ENCODE assay signal across 8 mouse cellular contexts in the genomic region with DNA sequence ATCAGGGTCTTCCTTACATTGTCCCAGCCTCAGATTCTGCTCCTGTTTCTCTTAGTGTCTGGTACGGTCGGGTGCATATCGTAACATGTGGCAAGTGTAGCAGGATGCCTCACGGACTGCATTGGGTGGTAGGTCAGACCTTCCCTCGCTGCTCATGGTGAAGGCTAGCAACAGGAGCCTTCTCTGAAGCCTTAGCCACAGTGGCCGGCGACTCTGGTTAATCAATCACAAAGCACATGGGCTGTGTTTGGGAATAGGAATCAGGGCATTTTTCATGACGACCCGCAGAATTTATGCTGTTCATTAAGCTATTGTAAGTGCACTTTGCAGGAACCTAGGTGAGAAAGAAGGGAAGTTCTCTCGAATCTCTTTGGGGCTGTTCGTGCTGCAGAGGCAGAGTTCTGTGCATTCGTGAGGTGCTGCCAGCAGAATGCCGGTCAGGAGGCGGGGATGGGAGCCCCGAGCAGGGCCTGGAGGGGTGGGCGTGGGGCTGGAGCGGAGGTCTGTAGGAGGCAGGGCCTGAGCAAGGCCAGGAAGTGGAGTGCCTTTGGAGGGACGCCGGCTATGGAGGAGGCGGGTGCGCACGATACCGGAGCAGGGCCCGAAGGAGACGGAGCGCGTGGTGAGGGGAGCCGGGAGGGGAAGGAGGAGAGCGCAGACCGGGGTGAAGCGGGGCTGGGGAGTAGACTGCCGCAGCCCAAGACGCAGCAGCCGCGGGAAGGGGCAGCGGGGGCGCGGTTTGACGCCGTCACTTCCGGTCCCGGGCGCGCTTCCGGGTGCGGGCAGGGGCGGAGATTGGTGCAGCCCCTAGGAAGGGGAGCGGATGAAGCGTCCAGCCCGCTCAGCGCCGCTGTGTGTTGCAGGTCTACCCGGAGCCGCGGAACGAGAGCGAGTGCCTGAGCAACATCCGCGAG. TPM values are rescaled to one million over a fixed set of nuclear protein-coding genes. Genes with fewer than 3 reads are reported as not detected.
DNase-seq lines count a peak whose midpoint lies in the region; ATAC-seq and TF ChIP-seq lines count a peak whose summit lies in the region.

No protein-coding gene starts in this region.

- 3% methylated on average over 59 of the region's 59 CpGs for WGBS in forebrain, embryonic 16.5 days
- WGBS in lung, adult 2 months, result 2% methylated on average over 59 of the region's 59 CpGs
- 3% methylated on average over 59 of the region's 59 CpGs for WGBS in neural tube, embryonic 15.5 days

- no peak for TF ChIP-seq CTCF in MEL (IDR thresholded peaks at IDR 0.05 in 2 of 3, conservative IDR thresholded peaks at IDR 0.05 in 1 of 3; ENCODE audit: control insufficient read depth in 1 of 3, insufficient read depth in 1 of 3, low read depth in 2 of 3, low read length in 3 of 3, poor library complexity in 1 of 3, severe bottlenecking in 1 of 3)
- no peak for TF ChIP-seq CTCF in layer of hippocampus, adult 2 months (conservative IDR thresholded peaks at IDR 0.05)
- TF ChIP-seq CTCF in lung, adult 2 months (IDR thresholded peaks at IDR 0.05; ENCODE audit: insufficient read depth, low read length), result no peak

- peak overlapping the region; percentile 56 for H3K27ac ChIP-seq in MEL (ENCODE audit: control insufficient read depth, low read depth, low read length)
- peak overlapping the region; percentile 75 for H3K27ac ChIP-seq in forebrain, embryonic 16.5 days (ENCODE audit: low read length)
- peak overlapping the region; percentile 96 for H3K27ac ChIP-seq in layer of hippocampus, adult 2 months
- H3K27ac ChIP-seq in neural tube, embryonic 15.5 days (replicated peaks), result peak overlapping the region; percentile 88

- H3K9me3 ChIP-seq in MEL (replicated peaks; ENCODE audit: insufficient read depth, low read length), result no peaks in the 10 kb centered on the region
- H3K9me3 ChIP-seq in forebrain, embryonic 16.5 days (ENCODE audit: control insufficient read depth, low read length), result no peaks in the 10 kb centered on the region
- no peaks in the 10 kb centered on the region for H3K9me3 ChIP-seq in neural tube, embryonic 15.5 days (replicated peaks)

- peak overlapping the region; percentile 74 to 88 for H3K4me3 ChIP-seq in MEL (ENCODE audit: control insufficient read depth in 1 of 2, insufficient read depth in 1 of 2, low read depth in 2 of 2, low read length in 2 of 2)
- H3K4me3 ChIP-seq in forebrain, embryonic 16.5 days (replicated peaks; ENCODE audit: low read length), result peak overlapping the region; percentile 77
- peak overlapping the region; percentile 74 for H3K4me3 ChIP-seq in layer of hippocampus, adult 2 months
- H3K4me3 ChIP-seq in lung, adult 2 months (replicated peaks; ENCODE audit: extremely low read depth, low read depth, low read length), result peak overlapping the region; percentile 98
- H3K4me3 ChIP-seq in neural tube, embryonic 15.5 days (replicated peaks), result peak overlapping the region; percentile 83

- TF ChIP-seq EP300 in MEL (IDR thresholded peaks at IDR 0.05; ENCODE audit: low read depth in 1 of 2, low read length in 2 of 2), result no peak

- intact Hi-C loops in heart, postnatal 36 days (cut with DNase I), result loop anchor here (2.0 to 5.0 kb wide), 5 partner anchors 31 to 184 kb away; no protein-coding TSS in a partner anchor

- H3K79me2 ChIP-seq in MEL (ENCODE audit: control insufficient read depth, insufficient read depth, low read length, poor library complexity), result peaks cover 35% of the 10 kb centered on the region

- H3K4me2 ChIP-seq in forebrain, embryonic 16.5 days (ENCODE audit: low read length), result peak overlapping the region; percentile 85
- H3K4me2 ChIP-seq in neural tube, embryonic 15.5 days, result peak overlapping the region; percentile 93

- H3K36me3 ChIP-seq in MEL (ENCODE audit: control insufficient read depth in 1 of 2, insufficient read depth in 2 of 2, low read length in 2 of 2), result peaks cover 0 to 15% of the 10 kb centered on the region in 2 experiments; a peak in 2 of 4 replicates
- no peaks in the 10 kb centered on the region for H3K36me3 ChIP-seq in forebrain, embryonic 16.5 days (ENCODE audit: control insufficient read depth, insufficient read depth)
- H3K36me3 ChIP-seq in neural tube, embryonic 15.5 days, result no peaks in the 10 kb centered on the region

- peak; percentile 88 to 91; a peak in 3 of 4 replicates for TF ChIP-seq POLR2A in MEL (IDR thresholded peaks at IDR 0.05; ENCODE audit: control insufficient read depth in 1 of 2, insufficient read depth in 1 of 2, low read depth in 1 of 2, low read length in 2 of 2, poor library complexity in 1 of 2)
- peak; percentile 93 for TF ChIP-seq POLR2A in lung, adult 2 months (IDR thresholded peaks at IDR 0.05; ENCODE audit: borderline replicate concordance, extremely low read depth, low read depth, low read length)

- H3K4me1 ChIP-seq in MEL (ENCODE audit: control insufficient read depth in 1 of 2, insufficient read depth in 2 of 2, low read length in 2 of 2), result peaks cover 3 to 11% of the 10 kb centered on the region in 2 experiments
- H3K4me1 ChIP-seq in forebrain, embryonic 16.5 days (replicated peaks; ENCODE audit: control insufficient read depth, insufficient read depth, low read length), result peaks cover 26% of the 10 kb centered on the region
- H3K4me1 ChIP-seq in lung, adult 2 months (ENCODE audit: control insufficient read depth, insufficient read depth, low read length), result peaks cover 4% of the 10 kb centered on the region; the same call in 1 of the 2 replicates
- peaks cover 30% of the 10 kb centered on the region for H3K4me1 ChIP-seq in neural tube, embryonic 15.5 days

- H3K9ac ChIP-seq in MEL (ENCODE audit: control insufficient read depth, low read depth, low read length, poor library complexity, severe bottlenecking), result peak overlapping the region; percentile 85
- H3K9ac ChIP-seq in forebrain, embryonic 16.5 days (replicated peaks; ENCODE audit: low read depth, low read length), result peak overlapping the region; percentile 83
- peak overlapping the region; percentile 81 for H3K9ac ChIP-seq in neural tube, embryonic 15.5 days (replicated peaks)

- no peak for TF ChIP-seq RAD21 in MEL (IDR thresholded peaks at IDR 0.05; ENCODE audit: low read depth, low read length)

- no peaks in the 10 kb centered on the region for H3K27me3 ChIP-seq in MEL (ENCODE audit: control insufficient read depth in 1 of 2, insufficient read depth in 2 of 2, low read length in 2 of 2)
- H3K27me3 ChIP-seq in forebrain, embryonic 16.5 days (replicated peaks; ENCODE audit: control insufficient read depth, insufficient read depth, low read length), result no peaks in the 10 kb centered on the region
- no peaks in the 10 kb centered on the region for H3K27me3 ChIP-seq in neural tube, embryonic 15.5 days (replicated peaks)

- ATAC-seq in forebrain, embryonic 16.5 days, result peak; percentile 95
- ATAC-seq in neural tube, embryonic 15.5 days (ENCODE audit: low FRiP score), result peak; percentile 94

- DNase-seq in MEL (ENCODE audit: low read depth, low spot score), result peak; percentile 90
- DNase-seq in cerebellum, adult 18-20 months, result peak; percentile 86 to 93
- DNase-seq in heart, postnatal 36 days, result peak; percentile 94 to 96
- DNase-seq in layer of hippocampus, adult 2 months (ENCODE audit: low spot score in 2 of 2), result peak; percentile 89 to 93
- peak; percentile 95 for DNase-seq in lung, adult 2 months
- DNase-seq in testis, postnatal 14 days (ENCODE audit: low spot score), result peak; percentile 91

TF ChIP-seq in MEL, 35 proteins besides CTCF, POLR2A, EP300 and RAD21 (continues in another document):
- TF ChIP-seq USF1 (IDR thresholded peaks at IDR 0.05; ENCODE audit: low read depth, low read length) (no peak), TCF12 (IDR thresholded peaks at IDR 0.05; ENCODE audit: low read depth, low read length) (peak; percentile 62), RCOR1 (IDR thresholded peaks at IDR 0.05; ENCODE audit: low read depth, low read length) (no peak), CHD2 (IDR thresholded peaks at IDR 0.05; ENCODE audit: low read length) (no peak), GATA1 (IDR thresholded peaks at IDR 0.05; ENCODE audit: low read depth, low read length) (no peak), POLR2AphosphoS2 (IDR thresholded peaks at IDR 0.05; ENCODE audit: low read length) (peak; percentile 53; the same call in 1 of the 2 replicates), SIN3A (IDR thresholded peaks at IDR 0.05; ENCODE audit: low read length) (peak; percentile 90), MAFK (IDR thresholded peaks at IDR 0.05; ENCODE audit: borderline replicate concordance, low read depth, low read length) (no peak), MYC (IDR thresholded peaks at IDR 0.05; ENCODE audit: low read depth, low read length) (no peak; the same call in 1 of the 2 replicates), TBP (IDR thresholded peaks at IDR 0.05; ENCODE audit: low read depth, low read length) (peak; percentile 62; the same call in 1 of the 2 replicates), NRF1 (IDR thresholded peaks at IDR 0.05; ENCODE audit: insufficient read depth, low read depth, low read length, poor library complexity, severe bottlenecking) (no peak), GABPA (IDR thresholded peaks at IDR 0.05; ENCODE audit: low read depth, low read length) (no peak), CHD1 (IDR thresholded peaks at IDR 0.05; ENCODE audit: low read depth, low read length) (no peak), E2F4 (IDR thresholded peaks at IDR 0.05; ENCODE audit: borderline replicate concordance, low read depth, low read length) (no peak), HCFC1 (IDR thresholded peaks at IDR 0.05; ENCODE audit: low read depth, low read length) (peak; percentile 91), ELF1 (IDR thresholded peaks at IDR 0.05; ENCODE audit: low read depth, low read length) (peak; percentile 97), TAL1 (IDR thresholded peaks at IDR 0.05; ENCODE audit: low read length) (no peak)

RNA-seq across cellular contexts. Expression of a gene that starts 30.3 kb away (rescaled TPM):
- total RNA-seq in MEL (2012; rRNA removed), result 18.7 and 21.0 TPM in 2 replicates
- 10 to 100 TPM in 1 of 2 experiments, not detected in 1; 36.8 TPM for polyA plus RNA-seq in MEL (2012; ENCODE audit: insufficient read depth in 1 of 2, insufficient read length in 2 of 2, low read depth in 1 of 2, low replicate concordance in 2 of 2, missing spikeins in 1 of 2)
- 71.0 and 77.3 TPM in 2 replicates for polyA plus RNA-seq in forebrain, embryonic 16.5 days (2015; fragmentation: Nextera tagmentation; extraction: Ambion mirVana)
- total RNA-seq in heart, postnatal 36 days (2021), result 100 to 1,000 TPM; 125 to 130 TPM
- 100 to 1,000 TPM; 120 to 123 TPM for total RNA-seq in layer of hippocampus, adult 2 months (2021)
- 50.9 and 56.2 TPM in 2 replicates for polyA plus RNA-seq in lung, adult 2 months (2012; rRNA removed)
- polyA plus RNA-seq in neural tube, embryonic 15.5 days (2015; fragmentation: Nextera tagmentation; extraction: Ambion mirVana), result 54.4 and 62.3 TPM in 2 replicates

RNA-seq across cellular contexts. Expression of a gene that starts 57.0 kb away (rescaled TPM):
- total RNA-seq in MEL (2012; rRNA removed), result not detected in 2 replicates
- not detected for polyA plus RNA-seq in MEL (2012; ENCODE audit: insufficient read depth in 1 of 2, insufficient read length in 2 of 2, low read depth in 1 of 2, low replicate concordance in 2 of 2, missing spikeins in 1 of 2)
- polyA plus RNA-seq in forebrain, embryonic 16.5 days (2015; fragmentation: Nextera tagmentation; extraction: Ambion mirVana), result 0.32 TPM in 1 of 2 replicates, not detected in the other
- total RNA-seq in heart, postnatal 36 days (2021), result not detected
- total RNA-seq in layer of hippocampus, adult 2 months (2021), result not detected
- not detected in 2 replicates for polyA plus RNA-seq in lung, adult 2 months (2012; rRNA removed)
- not detected in 2 replicates for polyA plus RNA-seq in neural tube, embryonic 15.5 days (2015; fragmentation: Nextera tagmentation; extraction: Ambion mirVana)

Comparison
In these comparisons a context has a peak if more than half of its experiments do, and no peak if none do; other contexts are left out.
1. Peak in every context shown above with its lines: DNase-seq, ATAC-seq, H3K4me3 ChIP-seq and H3K27ac ChIP-seq.